Mouse (Mus musculus): ENCODE measurements around the gene Serhl.

DNA sequence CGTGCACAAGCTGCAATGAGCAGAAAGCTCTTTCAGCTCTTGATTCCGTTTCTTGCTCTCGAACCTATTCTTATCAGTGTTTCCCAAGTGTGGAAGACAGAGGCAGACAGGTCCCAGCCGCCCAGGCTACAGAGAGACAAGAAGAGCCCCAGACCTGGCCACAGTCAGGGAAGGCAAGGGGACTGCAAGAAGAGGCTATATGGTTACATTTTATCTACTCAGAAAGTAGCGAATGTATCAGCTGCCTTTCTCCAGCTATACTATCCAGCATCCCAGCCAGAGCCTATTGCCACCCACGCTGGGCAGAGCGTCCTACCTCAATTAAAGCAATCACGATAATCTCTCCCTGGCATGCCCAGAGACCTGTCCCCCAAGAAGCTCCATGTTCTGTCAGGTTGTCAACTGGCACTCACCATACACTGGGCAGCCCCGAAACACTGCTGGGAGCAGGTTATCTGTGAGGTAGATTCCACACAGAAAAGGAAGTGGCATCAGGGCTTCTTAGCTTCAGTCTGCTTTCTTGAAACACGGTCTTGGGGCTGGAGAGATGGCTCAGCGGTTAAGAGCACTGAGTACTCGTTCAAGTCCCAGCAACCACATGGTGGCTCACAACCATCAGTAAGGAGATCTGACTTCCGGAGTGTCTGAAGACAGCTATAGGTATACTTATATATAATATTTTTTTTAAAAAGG lies 2.5 kb upstream of the Serhl start:
- TF ChIP-seq CTCF (IDR thresholded peaks at IDR 0.05; ENCODE audit: low read depth, low read length) (no peak), POLR2A (IDR thresholded peaks at IDR 0.05; ENCODE audit: borderline replicate concordance, low read depth, low read length) (no peak)

Measured in bone marrow macrophage, adult 2 months (primary cell).